Mouse (Mus musculus): ENCODE results near the gene Slc39a5.

DNA sequence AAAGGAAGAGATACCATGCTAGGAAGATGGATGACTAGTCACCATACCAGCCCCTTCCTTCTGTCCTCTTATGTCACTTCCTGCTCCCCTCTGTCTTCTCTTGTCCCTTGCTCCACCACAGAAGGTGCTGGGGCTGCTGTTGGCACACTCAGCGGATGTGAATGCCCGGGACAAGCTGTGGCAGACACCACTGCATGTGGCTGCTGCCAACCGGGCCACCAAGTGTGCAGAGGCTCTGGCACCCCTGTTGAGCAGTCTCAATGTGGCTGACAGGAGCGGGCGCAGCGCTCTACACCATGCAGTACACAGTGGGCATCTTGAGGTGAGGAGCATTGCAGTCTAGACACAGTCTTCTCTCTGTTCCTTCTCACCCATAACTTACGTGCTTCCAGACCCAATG, 21.8 kb downstream of the Slc39a5 start:
- TF ChIP-seq CTCF (IDR thresholded peaks at IDR 0.05; ENCODE audit: control insufficient read depth, insufficient read depth, low read length) (no peak), POLR2A (IDR thresholded peaks at IDR 0.05; ENCODE audit: borderline replicate concordance, control insufficient read depth, low read depth, low read length) (no peak)
